In genomic region chr14:21990321-21991021, GRCm38 (mm10) we compare ENCODE assay signal across 8 mouse cellular contexts. TPM values are rescaled to one million over a fixed set of nuclear protein-coding genes. Genes with fewer than 3 reads are reported as not detected.
A peak's percentile ranks its signal among the peaks of the same experiment; 100 is the strongest.
DNase-seq lines count a peak whose midpoint lies in the region; ATAC-seq lines count a peak whose summit lies in the region.

No protein-coding gene starts in this region.

- H3K36me3 ChIP-seq in embryonic facial prominence, embryonic 12.5 days: peaks cover 2% of the 10 kb centered on the region
- H3K36me3 ChIP-seq in intestine, embryonic 14.5 days (ENCODE audit: control insufficient read depth, insufficient read depth, low read length): peaks cover 4% of the 10 kb centered on the region
- H3K36me3 ChIP-seq in liver, embryonic 13.5 days: no peaks in the 10 kb centered on the region

- peak overlapping the region; percentile 80 for H3K27ac ChIP-seq in embryonic facial prominence, embryonic 12.5 days
- H3K27ac ChIP-seq in intestine, embryonic 14.5 days (ENCODE audit: low read depth): peak overlapping the region; percentile 100
- no peak overlapping the region for H3K27ac ChIP-seq in liver, embryonic 13.5 days

- H3K4me3 ChIP-seq in embryonic facial prominence, embryonic 12.5 days: peak overlapping the region; percentile 84
- peak overlapping the region; percentile 58 for H3K4me3 ChIP-seq in intestine, embryonic 14.5 days (ENCODE audit: low read depth, low read length)
- peak overlapping the region; percentile 17; the same call in 1 of the 2 replicates for H3K4me3 ChIP-seq in liver, embryonic 13.5 days (replicated peaks)

- peaks cover 25% of the 10 kb centered on the region for H3K27me3 ChIP-seq in embryonic facial prominence, embryonic 12.5 days
- no peaks in the 10 kb centered on the region for H3K27me3 ChIP-seq in intestine, embryonic 14.5 days (replicated peaks; ENCODE audit: control insufficient read depth, insufficient read depth, low read length)
- H3K27me3 ChIP-seq in liver, embryonic 13.5 days: peaks cover 100% of the 10 kb centered on the region

- peak; percentile 64 to 91 for DNase-seq in adrenal gland, adult (ENCODE audit: inconsistent age in 2 of 2, low spot score in 1 of 2)
- DNase-seq in adrenal gland, postnatal 4 days (ENCODE audit: low spot score in 2 of 2): no peak
- DNase-seq in intestine, embryonic 14.5 days (ENCODE audit: low spot score): peak; percentile 82
- no peak for DNase-seq in liver, embryonic 13.5 days
- peak; percentile 49 for DNase-seq in ovary, postnatal 10 days (ENCODE audit: low spot score)
- no peak for DNase-seq in layer of hippocampus, adult 18-20 months (ENCODE audit: low spot score in 2 of 2)

- peak overlapping the region; percentile 75 for H3K4me2 ChIP-seq in embryonic facial prominence, embryonic 12.5 days (replicated peaks)
- H3K4me2 ChIP-seq in intestine, embryonic 14.5 days (ENCODE audit: low read length): peak overlapping the region; percentile 71
- H3K4me2 ChIP-seq in liver, embryonic 13.5 days: peak overlapping the region; percentile 66

- ATAC-seq in embryonic facial prominence, embryonic 12.5 days (ENCODE audit: insufficient number of reproducible peaks, insufficient read depth, low FRiP score, low TSS enrichment): no peak
- no peak for ATAC-seq in intestine, embryonic 14.5 days (replicated peaks; ENCODE audit: low FRiP score, low TSS enrichment, low read depth)
- no peak for ATAC-seq in liver, embryonic 13.5 days (ENCODE audit: low read depth)
- no peak for ATAC-seq in megakaryocyte, adult 5-6 weeks (ENCODE audit: poor library complexity, severe bottlenecking)

- H3K9ac ChIP-seq in embryonic facial prominence, embryonic 12.5 days: peak overlapping the region; percentile 46
- peak overlapping the region; percentile 98 for H3K9ac ChIP-seq in intestine, embryonic 14.5 days (ENCODE audit: low read length)
- no peak overlapping the region for H3K9ac ChIP-seq in liver, embryonic 13.5 days

- no peaks in the 10 kb centered on the region for H3K9me3 ChIP-seq in embryonic facial prominence, embryonic 12.5 days
- H3K9me3 ChIP-seq in intestine, embryonic 14.5 days (ENCODE audit: control insufficient read depth, low read length): no peaks in the 10 kb centered on the region
- no peaks in the 10 kb centered on the region for H3K9me3 ChIP-seq in liver, embryonic 13.5 days (replicated peaks)

- H3K4me1 ChIP-seq in embryonic facial prominence, embryonic 12.5 days: peaks cover 31% of the 10 kb centered on the region
- peaks cover 28% of the 10 kb centered on the region for H3K4me1 ChIP-seq in intestine, embryonic 14.5 days (replicated peaks; ENCODE audit: control insufficient read depth, insufficient read depth, low read length)
- H3K4me1 ChIP-seq in liver, embryonic 13.5 days (replicated peaks): peaks cover 48% of the 10 kb centered on the region

- WGBS in embryonic facial prominence, embryonic 12.5 days: 1% methylated on average over 31 of the region's 31 CpGs
- WGBS in intestine, embryonic 14.5 days: 7% methylated on average over 31 of the region's 31 CpGs
- whole genome bisulfite sequencing in liver, embryonic 13.5 days (ENCODE audit: insufficient replicate concordance): 5% methylated on average over 31 of the region's 31 CpGs

RNA-seq across cellular contexts. Expression of gene Zfp503, which starts 1.1 kb away (rescaled TPM):
- total RNA-seq in adrenal gland, postnatal 4 days (2021): 10 to 100 TPM; 41.7 to 57.4 TPM
- polyA plus RNA-seq in embryonic facial prominence, embryonic 12.5 days (2016; fragmentation: Nextera tagmentation; extraction: Ambion mirVana): 35.5 and 40.3 TPM in 2 replicates
- 11.4 and 12.7 TPM in 2 replicates for polyA plus RNA-seq in intestine, embryonic 14.5 days (2014; fragmentation: Nextera tagmentation; extraction: Ambion mirVana)
- polyA plus RNA-seq in liver, embryonic 13.5 days (2015; fragmentation: Nextera tagmentation; extraction: Ambion mirVana): 0.82 and 1.4 TPM in 2 replicates
- 1 to 10 TPM; 3.6 to 4.1 TPM for total RNA-seq in layer of hippocampus, adult 18-20 months (2021)
- total RNA-seq in megakaryocyte, adult 5-6 weeks (2015): 0.39 and 0.65 TPM in 2 replicates
- 0.51 TPM in 1 of 2 replicates, not detected in the other for total RNA-seq in megakaryocyte, adult 5-6 weeks (2017)

RNA-seq across cellular contexts. Expression of gene Lrmda, which starts 29.0 kb away (rescaled TPM):
- 1 to 10 TPM; 3.7 to 3.9 TPM for total RNA-seq in adrenal gland, postnatal 4 days (2021)
- 0.28 and 0.69 TPM in 2 replicates for polyA plus RNA-seq in embryonic facial prominence, embryonic 12.5 days (2016; fragmentation: Nextera tagmentation; extraction: Ambion mirVana)
- 0.63 and 0.70 TPM in 2 replicates for polyA plus RNA-seq in intestine, embryonic 14.5 days (2014; fragmentation: Nextera tagmentation; extraction: Ambion mirVana)
- 0.25 and 0.27 TPM in 2 replicates for polyA plus RNA-seq in liver, embryonic 13.5 days (2015; fragmentation: Nextera tagmentation; extraction: Ambion mirVana)
- total RNA-seq in layer of hippocampus, adult 18-20 months (2021): 1 to 10 TPM; 1.1 to 1.3 TPM
- total RNA-seq in megakaryocyte, adult 5-6 weeks (2015): 10.9 and 11.2 TPM in 2 replicates
- total RNA-seq in megakaryocyte, adult 5-6 weeks (2017): 12.6 and 15.6 TPM in 2 replicates

Comparison
In these comparisons a context has a peak if more than half of its experiments do, and no peak if none do; other contexts are left out.
1. DNase-seq: peak in adrenal gland, adult (2 of 2), intestine, embryonic 14.5 days (single experiment) and ovary, postnatal 10 days (single experiment); none in adrenal gland, postnatal 4 days (0 of 2), liver, embryonic 13.5 days (single experiment) and layer of hippocampus, adult 18-20 months (0 of 2).
2. H3K4me3 ChIP-seq: peak in every context shown above with its lines; median percentile 84 in embryonic facial prominence, embryonic 12.5 days; 58 in intestine, embryonic 14.5 days; 17 in liver, embryonic 13.5 days.
3. RNA of gene Zfp503, which starts 1.1 kb away (total RNA-seq): 41.7 to 57.4 TPM in adrenal gland, postnatal 4 days; 3.6 to 4.1 TPM in layer of hippocampus, adult 18-20 months and 0.39 to 0.65 TPM in megakaryocyte, adult 5-6 weeks; every median in the first group is over 4 times any median in the second.
4. Peak in every context shown above with its lines, with median percentiles within 50 percentile points of each other: H3K4me2 ChIP-seq.